ENCODE assay signal across 19 mouse cellular contexts in the genomic region with DNA sequence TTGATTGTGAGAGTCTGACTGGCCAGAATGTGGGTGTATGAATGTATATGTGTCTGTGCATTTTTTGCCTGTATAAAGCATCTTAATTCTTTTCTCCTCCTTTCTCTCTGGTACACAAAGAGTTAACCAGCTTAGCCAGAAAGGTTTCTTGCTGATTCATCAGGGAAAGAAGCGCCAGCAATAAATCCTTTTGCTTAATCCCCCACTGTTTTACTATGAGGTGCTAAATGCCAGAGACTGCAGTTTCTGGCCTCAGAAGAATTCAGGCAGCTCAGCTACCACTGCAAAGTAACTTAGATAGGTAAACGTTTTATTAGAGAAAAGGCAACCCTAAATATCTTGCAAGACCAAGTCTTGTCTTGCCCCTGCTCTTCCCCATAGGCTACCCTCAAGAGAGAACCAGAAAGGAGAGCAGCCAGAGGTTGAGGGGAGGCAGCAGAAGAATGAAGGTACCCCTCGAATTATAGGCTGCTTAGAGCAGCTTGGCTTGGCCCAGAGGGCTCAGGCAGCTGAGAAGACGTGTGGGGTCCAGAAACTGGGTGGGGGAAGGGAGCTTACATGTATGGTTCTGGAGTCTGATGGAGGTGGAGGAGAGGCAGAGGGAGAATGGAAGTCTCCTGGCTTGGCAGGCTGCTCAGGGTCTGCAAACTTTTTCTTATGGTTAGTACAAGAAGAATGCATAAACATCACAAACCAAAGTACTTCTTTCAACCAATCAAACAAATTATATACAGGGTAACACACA.
DNase-seq lines count a peak whose midpoint lies in the region; ATAC-seq lines count a peak whose summit lies in the region.
"Had no signal": no experiment of that assay in that cellular context is flagged by ENCODE, and none has a peak within 500 bp of the region (broad histone marks: within the 10 kb centered on the region; RNA-seq: fewer than 3 reads in every experiment).

No protein-coding gene starts in this region.

- no peaks in the 10 kb centered on the region for H3K27me3 ChIP-seq in midbrain, embryonic 14.5 days (ENCODE audit: control insufficient read depth, insufficient read depth, low read length)
- H3K27me3 ChIP-seq in midbrain, embryonic 16.5 days (ENCODE audit: control insufficient read depth, insufficient read depth, low read depth, low read length), result no peaks in the 10 kb centered on the region
- no peaks in the 10 kb centered on the region for H3K27me3 ChIP-seq in stomach, embryonic 16.5 days (ENCODE audit: control insufficient read depth, insufficient read depth, low read length)
- H3K27me3 ChIP-seq: embryonic facial prominence, embryonic 15.5 days; forebrain, embryonic 12.5 days had no signal

- no peak overlapping the region for H3K4me3 ChIP-seq in midbrain, embryonic 14.5 days (replicated peaks; ENCODE audit: low read depth, low read length)
- no peak overlapping the region for H3K4me3 ChIP-seq in midbrain, embryonic 16.5 days (ENCODE audit: low read depth, low read length)
- H3K4me3 ChIP-seq in stomach, embryonic 16.5 days (replicated peaks; ENCODE audit: low read length), result no peak overlapping the region
- H3K4me3 ChIP-seq: embryonic facial prominence, embryonic 15.5 days; forebrain, embryonic 12.5 days; gastrocnemius, adult 2 months; liver, embryonic 15.5 days had no signal

- H3K4me1 ChIP-seq in midbrain, embryonic 14.5 days (ENCODE audit: control insufficient read depth, insufficient read depth, low read length), result no peaks in the 10 kb centered on the region
- no peaks in the 10 kb centered on the region; the same call in 1 of the 2 replicates for H3K4me1 ChIP-seq in midbrain, embryonic 16.5 days (ENCODE audit: control insufficient read depth, insufficient read depth, low read length)
- peaks cover 5% of the 10 kb centered on the region; the same call in 1 of the 2 replicates for H3K4me1 ChIP-seq in stomach, embryonic 16.5 days (ENCODE audit: control insufficient read depth, insufficient read depth, low read length)
- H3K4me1 ChIP-seq: embryonic facial prominence, embryonic 15.5 days; liver, embryonic 15.5 days had no signal

- no peaks in the 10 kb centered on the region for H3K9me3 ChIP-seq in midbrain, embryonic 14.5 days (ENCODE audit: control insufficient read depth, low read length)
- no peaks in the 10 kb centered on the region for H3K9me3 ChIP-seq in midbrain, embryonic 16.5 days (replicated peaks; ENCODE audit: control insufficient read depth, low read length, poor library complexity, severe bottlenecking)
- no peaks in the 10 kb centered on the region for H3K9me3 ChIP-seq in stomach, embryonic 16.5 days (replicated peaks; ENCODE audit: control insufficient read depth, low read length)
- H3K9me3 ChIP-seq: embryonic facial prominence, embryonic 15.5 days; forebrain, embryonic 12.5 days; liver, embryonic 15.5 days had no signal

- no peak overlapping the region for H3K9ac ChIP-seq in midbrain, embryonic 14.5 days (replicated peaks; ENCODE audit: low read length)
- no peak overlapping the region for H3K9ac ChIP-seq in midbrain, embryonic 16.5 days (ENCODE audit: low read depth, low read length)
- no peak overlapping the region for H3K9ac ChIP-seq in stomach, embryonic 16.5 days (ENCODE audit: low read length)
- H3K9ac ChIP-seq: embryonic facial prominence, embryonic 15.5 days; forebrain, embryonic 12.5 days; liver, embryonic 15.5 days had no signal

- 3% methylated on average over 4 of the region's 4 CpGs for WGBS in midbrain, embryonic 14.5 days
- WGBS in midbrain, embryonic 16.5 days, result 9% methylated on average over 4 of the region's 4 CpGs
- WGBS in stomach, embryonic 16.5 days, result 3% methylated on average over 4 of the region's 4 CpGs

- peak; percentile 39 for DNase-seq in midbrain, embryonic 14.5 days
- DNase-seq in embryo, embryonic 10 days (ENCODE audit: low spot score), result peak; percentile 5
- peak; percentile 41 for DNase-seq in hindlimb bud, embryonic 11.5 days (ENCODE audit: extremely low spot score, low read depth, low spot score)
- DNase-seq in heart, adult 11 months, result no peak
- DNase-seq in right cerebral cortex, adult 2 months (ENCODE audit: low spot score in 2 of 2), result no peak
- DNase-seq: adrenal gland, postnatal 10 days; cerebellum, postnatal 10 days; gastrocnemius, adult 2 months; heart, adult 18-20 months; kidney, adult 8-10 months; kidney, postnatal 4 days; lung, postnatal 4 days; right cerebral cortex, postnatal 25 days had no signal

- H3K4me2 ChIP-seq in midbrain, embryonic 14.5 days (ENCODE audit: low read length), result no peak overlapping the region
- no peak overlapping the region for H3K4me2 ChIP-seq in midbrain, embryonic 16.5 days (ENCODE audit: low read length)
- no peak overlapping the region for H3K4me2 ChIP-seq in stomach, embryonic 16.5 days (ENCODE audit: low read depth, low read length)
- H3K4me2 ChIP-seq: embryonic facial prominence, embryonic 15.5 days; forebrain, embryonic 12.5 days; liver, embryonic 15.5 days had no signal

- ATAC-seq in midbrain, embryonic 14.5 days (ENCODE audit: low FRiP score, low TSS enrichment), result no peak
- ATAC-seq in midbrain, embryonic 16.5 days, result no peak
- no peak for ATAC-seq in stomach, embryonic 16.5 days (ENCODE audit: insufficient read depth, low FRiP score)
- ATAC-seq: hindbrain, embryonic 16.5 days had no signal

- H3K36me3 ChIP-seq in midbrain, embryonic 14.5 days (ENCODE audit: control insufficient read depth, insufficient read depth, low read length), result no peaks in the 10 kb centered on the region
- no peaks in the 10 kb centered on the region for H3K36me3 ChIP-seq in midbrain, embryonic 16.5 days (ENCODE audit: control insufficient read depth, insufficient read depth, low read length)
- H3K36me3 ChIP-seq in stomach, embryonic 16.5 days (ENCODE audit: control insufficient read depth, insufficient read depth, low read length), result no peaks in the 10 kb centered on the region
- H3K36me3 ChIP-seq: embryonic facial prominence, embryonic 15.5 days; forebrain, embryonic 12.5 days; liver, embryonic 15.5 days had no signal

- no peak overlapping the region for H3K27ac ChIP-seq in midbrain, embryonic 14.5 days (replicated peaks; ENCODE audit: low read depth, low read length)
- no peak overlapping the region for H3K27ac ChIP-seq in midbrain, embryonic 16.5 days (ENCODE audit: low read length)
- H3K27ac ChIP-seq in stomach, embryonic 16.5 days (ENCODE audit: low read length), result peak overlapping the region; percentile 23; the same call in 1 of the 2 replicates
- H3K27ac ChIP-seq: embryonic facial prominence, embryonic 15.5 days; forebrain, embryonic 12.5 days; gastrocnemius, adult 2 months; liver, embryonic 15.5 days had no signal

Comparison
In these comparisons a context has a peak if more than half of its experiments do, and no peak if none do; other contexts are left out.
1. DNase-seq: peak in midbrain, embryonic 14.5 days (single experiment), embryo, embryonic 10 days (single experiment) and hindlimb bud, embryonic 11.5 days (single experiment); none in heart, adult 11 months (single experiment) and right cerebral cortex, adult 2 months (0 of 2).